Mouse (Mus musculus): ENCODE measurements around the gene Pcsk4.

The Pcsk4 gene

GRCm38 (mm10) chr10:80329273-80330081 is at the start of gene Pcsk4, which contains the start of gene Reep6:
Gene Pcsk4, minus strand, starts transcription at chr10:80329498.
Gene Reep6, plus strand, starts transcription at chr10:80329953.
- peak; percentile 98 for DNase-seq

GRCm38 (mm10) chr10:80377716-80378115 is 48.4 kb upstream of the Pcsk4 start:
- no peak for DNase-seq

GRCm38 (mm10) chr10:80376160-80376559 is 46.9 kb upstream of the Pcsk4 start:
- DNase-seq, result peak; percentile 91

GRCm38 (mm10) chr10:80374063-80374462 is 44.8 kb upstream of the Pcsk4 start:
- DNase-seq, result no peak

GRCm38 (mm10) chr10:80372706-80373105 is 43.4 kb upstream of the Pcsk4 start:
- peak; percentile 66 for DNase-seq

- no peak for DNase-seq
Observed at GRCm38 (mm10) chr10:80371983-80372382, 42.7 kb upstream of the Pcsk4 start.

GRCm38 (mm10) chr10:80371411-80371966 is 42.2 kb upstream of the Pcsk4 start:
- DNase-seq, result peak; percentile 72

GRCm38 (mm10) chr10:80369995-80370747 is 40.9 kb upstream of the Pcsk4 start:
- DNase-seq, result no peak

- DNase-seq, result no peak
Observed at GRCm38 (mm10) chr10:80368392-80368791, 39.1 kb upstream of the Pcsk4 start.

- no peak for DNase-seq
Observed at GRCm38 (mm10) chr10:80367954-80368353, 38.7 kb upstream of the Pcsk4 start.

- DNase-seq, result no peak
Observed at GRCm38 (mm10) chr10:80365736-80366135, 36.4 kb upstream of the Pcsk4 start.

- DNase-seq, result no peak
Observed at GRCm38 (mm10) chr10:80363734-80364133, 34.4 kb upstream of the Pcsk4 start.

GRCm38 (mm10) chr10:80357994-80358639 is 28.8 kb upstream of the Pcsk4 start:
- DNase-seq, result no peak

- peak; percentile 62 for DNase-seq
Observed at GRCm38 (mm10) chr10:80357336-80357735, 28.0 kb upstream of the Pcsk4 start.

- no peak for DNase-seq
Observed at GRCm38 (mm10) chr10:80356737-80357136, 27.4 kb upstream of the Pcsk4 start.

GRCm38 (mm10) chr10:80356001-80356682 is 26.8 kb upstream of the Pcsk4 start, which contains the start of gene Plk5:
Gene Plk5, plus strand, starts transcription at chr10:80356459.
- DNase-seq, result no peak

GRCm38 (mm10) chr10:80355431-80355830 is 26.1 kb upstream of the Pcsk4 start:
- DNase-seq, result no peak

GRCm38 (mm10) chr10:80352727-80353126 is 23.4 kb upstream of the Pcsk4 start:
- DNase-seq, result no peak

GRCm38 (mm10) chr10:80351896-80352295 is 22.6 kb upstream of the Pcsk4 start:
- DNase-seq, result no peak

- peak; percentile 64 for DNase-seq
Observed at GRCm38 (mm10) chr10:80350292-80350691, 21.0 kb upstream of the Pcsk4 start.

- DNase-seq, result no peak
Observed at GRCm38 (mm10) chr10:80348981-80349380, 19.7 kb upstream of the Pcsk4 start.

- no peak for DNase-seq
Observed at GRCm38 (mm10) chr10:80348244-80348781, 19.0 kb upstream of the Pcsk4 start, which contains the start of gene Adamtsl5. Gene Adamtsl5, minus strand, starts transcription at chr10:80348412.
